Mouse (Mus musculus): ENCODE results near the gene Klhl25. TPM values are rescaled to one million over a fixed set of nuclear protein-coding genes. Genes with fewer than 3 reads are reported as not detected.

Gene Klhl25
- total and polyA plus RNA-seq, 3 experiments, result 11.0 to 14.2 (median 12.9) TPM

DNA sequence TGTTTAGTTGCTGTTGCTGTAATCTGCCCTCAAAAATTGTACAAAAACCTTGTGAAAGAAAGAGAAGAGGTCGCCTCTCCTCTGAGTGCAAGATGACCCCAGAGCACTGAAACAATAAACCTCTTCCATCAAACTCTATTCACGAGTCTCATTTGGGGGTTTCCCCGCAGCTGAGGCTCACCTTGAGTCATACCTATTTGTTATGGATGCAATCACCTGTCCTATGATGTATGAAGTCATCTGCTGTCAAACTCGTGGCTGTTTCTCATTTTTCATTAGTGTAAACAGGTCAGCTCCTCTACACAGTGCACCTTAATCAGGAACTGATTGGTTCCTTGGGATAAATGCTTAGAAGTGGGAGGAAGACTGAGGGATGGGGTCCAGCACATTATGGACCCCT is 47.6 kb upstream of the Klhl25 start:
- H3K27me3 ChIP-seq (replicated peaks), result no peaks in the 10 kb centered on the region
- in situ Hi-C loops (cut with MboI; ENCODE audit: low pct_ligation_motif_present, low pct_unique_long_range_greater_than_20kb, low sequenced_read_pairs), result no loop called here

GRCm38 (mm10) chr7:75801022-75801421 is 47.1 kb upstream of the Klhl25 start:
- H3K4me2 ChIP-seq (ENCODE audit: insufficient read depth, low read depth, poor library complexity, severe bottlenecking), result no peak overlapping the region
- no peak for TF ChIP-seq KAT2A (IDR thresholded peaks at IDR 0.05; ENCODE audit: insufficient replicate concordance, low read length)
- TF ChIP-seq RCOR1 (conservative IDR thresholded peaks at IDR 0.05; ENCODE audit: low read depth, low read length), result no peak
- TF ChIP-seq ETS1 (conservative IDR thresholded peaks at IDR 0.05; ENCODE audit: low read depth, low read length), result no peak
- TF ChIP-seq GABPA (IDR thresholded peaks at IDR 0.05; ENCODE audit: insufficient replicate concordance, low read depth, low read length), result no peak
- no peak for TF ChIP-seq E2F4 (IDR thresholded peaks at IDR 0.05; ENCODE audit: insufficient replicate concordance, low read depth, low read length)
- no peak for TF ChIP-seq MAFK (IDR thresholded peaks at IDR 0.05; ENCODE audit: insufficient replicate concordance, low read length)
- TF ChIP-seq JUND (conservative IDR thresholded peaks at IDR 0.05; ENCODE audit: low read depth, low read length), result no peak
- TF ChIP-seq MXI1 (IDR thresholded peaks at IDR 0.05; ENCODE audit: low read depth, low read length), result no peak
- TF ChIP-seq ZKSCAN1 (IDR thresholded peaks at IDR 0.05; ENCODE audit: borderline replicate concordance, low read depth, low read length), result no peak
- TF ChIP-seq CTCF (conservative IDR thresholded peaks at IDR 0.05 in 1 of 2, IDR thresholded peaks at IDR 0.05 in 1 of 2; ENCODE audit: low read depth in 2 of 2, low read length in 2 of 2), result no peak
- no peak for TF ChIP-seq JUN (IDR thresholded peaks at IDR 0.05; ENCODE audit: insufficient read depth, low read depth, low read length)
- TF ChIP-seq CHD2 (IDR thresholded peaks at IDR 0.05; ENCODE audit: low read length), result no peak
- TF ChIP-seq MEF2A (IDR thresholded peaks at IDR 0.05; ENCODE audit: borderline replicate concordance, low read depth, low read length), result no peak; the same call in 1 of the 2 replicates
- peaks cover 4% of the 10 kb centered on the region for H3K9me3 ChIP-seq (replicated peaks; ENCODE audit: low read length)
- no peak overlapping the region for H3K4me3 ChIP-seq (replicated peaks in 1 of 3; ENCODE audit: low read depth in 2 of 3, low read length in 2 of 3, poor library complexity in 1 of 3)
- in situ Hi-C loops (cut with MboI; ENCODE audit: low pct_ligation_motif_present, low pct_unique_long_range_greater_than_20kb, low sequenced_read_pairs) (no loop called here), dilution Hi-C loops (cut with MboI; ENCODE audit: extremely low pct_ligation_motif_present, extremely low pct_unique_long_range_greater_than_20kb, low sequenced_read_pairs) (no loop called here)
- H3K4me1 ChIP-seq (ENCODE audit: control insufficient read depth in 1 of 2, insufficient read depth in 2 of 2), result peaks cover 12 to 41% of the 10 kb centered on the region in 2 experiments
- no peaks in the 10 kb centered on the region for H3K36me3 ChIP-seq (replicated peaks in 1 of 2; ENCODE audit: control insufficient read depth in 1 of 2, insufficient read depth in 1 of 2, low read length in 1 of 2)
- DNase-seq (ENCODE audit: extremely low read depth), result no peak
- H3K9ac ChIP-seq (ENCODE audit: insufficient read depth, low read depth), result no peak overlapping the region
- H3K79me2 ChIP-seq (replicated peaks; ENCODE audit: control insufficient read depth, extremely low read depth, insufficient read depth, poor library complexity, severe bottlenecking), result no peaks in the 10 kb centered on the region
- H3K27ac ChIP-seq (ENCODE audit: insufficient read depth, low read depth), result 0 out of 2 replicates have a peak overlapping the region, but pooled peaks have one; percentile 16
- H3K27me3 ChIP-seq (replicated peaks), result no peaks in the 10 kb centered on the region

More for the DNA sequence above, 47.6 kb upstream of the Klhl25 start:
- H3K4me1 ChIP-seq (ENCODE audit: control insufficient read depth in 1 of 2, insufficient read depth in 2 of 2), result peaks cover 12 to 43% of the 10 kb centered on the region in 2 experiments
- H3K79me2 ChIP-seq (replicated peaks; ENCODE audit: control insufficient read depth, extremely low read depth, insufficient read depth, poor library complexity, severe bottlenecking), result no peaks in the 10 kb centered on the region
- dilution Hi-C loops (cut with MboI; ENCODE audit: extremely low pct_ligation_motif_present, extremely low pct_unique_long_range_greater_than_20kb, low sequenced_read_pairs), result no loop called here
- TF ChIP-seq JUN (IDR thresholded peaks at IDR 0.05; ENCODE audit: insufficient read depth, low read depth, low read length) (peak; percentile 21; the same call in 1 of the 2 replicates), EP300 (IDR thresholded peaks at IDR 0.05; ENCODE audit: low read length) (peak; percentile 16; the same call in 1 of the 2 replicates), ETS1 (conservative IDR thresholded peaks at IDR 0.05; ENCODE audit: low read depth, low read length) (peak; percentile 85), JUND (conservative IDR thresholded peaks at IDR 0.05; ENCODE audit: low read depth, low read length) (no peak), MAX (IDR thresholded peaks at IDR 0.05; ENCODE audit: low read length) (no peak), IRF4 (IDR thresholded peaks at IDR 0.05; ENCODE audit: low read depth, low read length) (0 out of 2 replicates have a peak, but pooled peaks have one; percentile 37), TCF12 (IDR thresholded peaks at IDR 0.05; ENCODE audit: low read depth, low read length) (0 out of 2 replicates have a peak, but pooled peaks have one; percentile 21), CTCF (conservative IDR thresholded peaks at IDR 0.05 in 1 of 2, IDR thresholded peaks at IDR 0.05 in 1 of 2; ENCODE audit: low read depth in 2 of 2, low read length in 2 of 2) (no peak), BHLHE40 (IDR thresholded peaks at IDR 0.05; ENCODE audit: low read depth, low read length) (peak; percentile 52), MEF2A (IDR thresholded peaks at IDR 0.05; ENCODE audit: borderline replicate concordance, low read depth, low read length) (peak; percentile 15; the same call in 1 of the 2 replicates)
- H3K4me3 ChIP-seq (replicated peaks in 1 of 3; ENCODE audit: low read depth in 2 of 3, low read length in 2 of 3, poor library complexity in 1 of 3), result no peak overlapping the region
- 0 out of 2 replicates have a peak overlapping the region, but pooled peaks have one; percentile 16 for H3K27ac ChIP-seq (ENCODE audit: insufficient read depth, low read depth)
- no peak for DNase-seq (ENCODE audit: extremely low read depth)
- H3K9me3 ChIP-seq (replicated peaks; ENCODE audit: low read length), result peaks cover 4% of the 10 kb centered on the region
- no peak overlapping the region for H3K9ac ChIP-seq (ENCODE audit: insufficient read depth, low read depth)
- H3K36me3 ChIP-seq (replicated peaks in 1 of 2; ENCODE audit: control insufficient read depth in 1 of 2, insufficient read depth in 1 of 2, low read length in 1 of 2), result no peaks in the 10 kb centered on the region
- H3K4me2 ChIP-seq (ENCODE audit: insufficient read depth, low read depth, poor library complexity, severe bottlenecking), result no peak overlapping the region; the same call in 1 of the 2 replicates

Data from CH12.LX (cell line).